Mouse (Mus musculus): ENCODE data around the gene Mkrn1.
"Not testable (repeated sequence)": the region's sequence is repeated elsewhere in the genome, so short reads cannot be mapped to it uniquely, and the experiment has no call there.

Gene Mkrn1

GRCm38 (mm10) chr6:39419851-39420721 lies at the start of gene Mkrn1:
Gene Mkrn1 (minus strand): TSS chr6:39420462.
- peak; percentile 56 for DNase-seq (ENCODE audit: low read depth)

- no peak for DNase-seq (ENCODE audit: low read depth)
These were observed 49.2 kb upstream of the Mkrn1 start for GRCm38 (mm10) chr6:39469427-39469826.

- DNase-seq (ENCODE audit: low read depth), result peak; percentile 73
These were observed 42.6 kb upstream of the Mkrn1 start for GRCm38 (mm10) chr6:39462621-39463538.

GRCm38 (mm10) chr6:39460040-39460439 lies 39.8 kb upstream of the Mkrn1 start:
- DNase-seq (ENCODE audit: low read depth), result no peak

GRCm38 (mm10) chr6:39455339-39456160 lies 35.3 kb upstream of the Mkrn1 start:
- no peak for DNase-seq (ENCODE audit: low read depth)

- DNase-seq (ENCODE audit: low read depth), result no peak
These were observed 34.4 kb upstream of the Mkrn1 start for GRCm38 (mm10) chr6:39454616-39455015.

- DNase-seq (ENCODE audit: low read depth), result no peak
These were observed 33.3 kb upstream of the Mkrn1 start for GRCm38 (mm10) chr6:39453564-39453963.

GRCm38 (mm10) chr6:39451033-39451432 lies 30.8 kb upstream of the Mkrn1 start:
- DNase-seq (ENCODE audit: low read depth), result no peak

GRCm38 (mm10) chr6:39450580-39450979 lies 30.3 kb upstream of the Mkrn1 start:
- DNase-seq (ENCODE audit: low read depth), result no peak

GRCm38 (mm10) chr6:39447429-39448185 lies 27.3 kb upstream of the Mkrn1 start:
- DNase-seq (ENCODE audit: low read depth), result peak; percentile 34

GRCm38 (mm10) chr6:39445801-39446572 lies 25.7 kb upstream of the Mkrn1 start:
- no peak for DNase-seq (ENCODE audit: low read depth)

- no peak for DNase-seq (ENCODE audit: low read depth)
These were observed 22.6 kb upstream of the Mkrn1 start for GRCm38 (mm10) chr6:39442786-39443287.

GRCm38 (mm10) chr6:39440207-39440606 lies 19.9 kb upstream of the Mkrn1 start:
- no peak for DNase-seq (ENCODE audit: low read depth)

GRCm38 (mm10) chr6:39437519-39437918 lies 17.3 kb upstream of the Mkrn1 start:
- not testable (repeated sequence) for DNase-seq (ENCODE audit: low read depth)

- no peak for DNase-seq (ENCODE audit: low read depth)
These were observed 15.6 kb upstream of the Mkrn1 start for GRCm38 (mm10) chr6:39435875-39436274.

GRCm38 (mm10) chr6:39434886-39435492 lies 14.7 kb upstream of the Mkrn1 start:
- DNase-seq (ENCODE audit: low read depth), result no peak

GRCm38 (mm10) chr6:39434111-39434885 lies 14.0 kb upstream of the Mkrn1 start:
- DNase-seq (ENCODE audit: low read depth), result no peak

GRCm38 (mm10) chr6:39433701-39434100 lies 13.4 kb upstream of the Mkrn1 start:
- DNase-seq (ENCODE audit: low read depth), result no peak

- no peak for DNase-seq (ENCODE audit: low read depth)
These were observed 12.9 kb upstream of the Mkrn1 start for GRCm38 (mm10) chr6:39433174-39433573.

All from c-Kit-positive CD71-negative TER-119-negative erythroid progenitor cells, embryonic 14.5 days (primary cell).